Mouse (Mus musculus) cerebellum, adult 2 months (tissue): ENCODE measurements around the gene Blnk.

Experiments used
- CTCF ChIP-seq: fragments of 200-500 bp; IDR thresholded peaks from 2 replicates; pipeline ENCODE4 v1.5.1; 2011; ENCODE audit warnings: low read depth, mild to moderate bottlenecking, control low read depth, low read length, moderate library complexity, borderline replicate concordance; ENCODE audit not compliant: insufficient read depth
- POLR2A ChIP-seq: fragments of 200-500 bp; IDR thresholded peaks from 2 replicates; pipeline ENCODE4 v1.6.1; 2011; ENCODE audit warnings: low read length, control low read depth, borderline replicate concordance; ENCODE audit not compliant: insufficient read depth

GRCm38 (mm10) chr19:40935376-40935775, 59.0 kb downstream of the Blnk start:
- TF ChIP-seq POLR2A (no peak), CTCF (no peak)
